Mouse (Mus musculus) intestine, embryonic 14.5 days (tissue): ENCODE measurements around the gene Rnf222. TPM values are rescaled to one million over a fixed set of nuclear protein-coding genes. Genes with fewer than 3 reads are reported as not detected.

Source experiments
- ATAC-seq: fragments of 200-750 bp; cut with Nextera tagmentation; replicated peaks from 2 replicates; pipeline ENCODE4 v1.8.0; 2017; ENCODE audit warnings: low read depth, moderate number of reproducible peaks, moderate TSS enrichment, moderate library complexity; ENCODE audit not compliant: low FRiP score, low TSS enrichment
- DNase-seq: peaks from one replicate; pipeline ENCODE4 v3.0.0-alpha.2; 2018; ENCODE audit warnings: low spot score
- H3K27ac ChIP-seq: fragments of 300-500 bp; sonication (generic); 2 replicates; pipeline ENCODE4 v1.5.1; 2014; ENCODE audit warnings: low read depth, mild to moderate bottlenecking, control low read depth
- H3K27me3 ChIP-seq: fragments of 300-500 bp; sonication (generic); replicated peaks from 2 replicates; pipeline ENCODE4 v1.6.1; 2014; ENCODE audit warnings: low read length, control low read depth; ENCODE audit not compliant: control insufficient read depth, insufficient read depth
- H3K36me3 ChIP-seq: fragments of 300-500 bp; sonication (generic); 2 replicates; pipeline ENCODE4 v1.6.1; 2014; ENCODE audit warnings: low read length, control low read depth; ENCODE audit not compliant: control insufficient read depth, insufficient read depth
- H3K4me1 ChIP-seq: fragments of 300-500 bp; sonication (generic); replicated peaks from 2 replicates; pipeline ENCODE4 v1.6.1; 2014; ENCODE audit warnings: low read length, control low read depth, mixed read lengths; ENCODE audit not compliant: control insufficient read depth, insufficient read depth
- H3K4me2 ChIP-seq: fragments of 300-500 bp; sonication (generic); 2 replicates; pipeline ENCODE4 v1.6.1; 2014; ENCODE audit warnings: low read length
- H3K4me3 ChIP-seq: fragments of 300-500 bp; sonication (generic); 2 replicates; pipeline ENCODE4 v1.5.1; 2014; ENCODE audit warnings: low read depth, low read length, control low read depth, mixed read lengths
- H3K9ac ChIP-seq: fragments of 300-500 bp; sonication (generic); 2 replicates; pipeline ENCODE4 v1.6.1; 2014; ENCODE audit warnings: mild to moderate bottlenecking, low read length
- H3K9me3 ChIP-seq: fragments of 300-500 bp; sonication (generic); 2 replicates; pipeline ENCODE4 v1.6.1; 2016; ENCODE audit warnings: low read length, control low read depth; ENCODE audit not compliant: control insufficient read depth
- WGBS: fragments of 180-500 bp; shearing (Covaris S2); extraction: QIAGEN DNeasy Blood & Tissue Kit; methylation state at CpG from one replicate; pipeline ENCODE4 v1.1.7; 2014; 5-methylcytosine and 5-hydroxymethylcytosine counted together
- polyA plus RNA-seq: library from polyadenylated mRNA; unstranded; fragments of >200 nt; fragmentation: Nextera tagmentation; extraction: Ambion mirVana; gene quantifications from 2 replicates; pipeline ENCODE4 v1.2.1, GENCODE M21; 2014

Rnf222 gene
- polyA plus RNA-seq, result 0.07 and 0.11 TPM in 2 replicates

DNA sequence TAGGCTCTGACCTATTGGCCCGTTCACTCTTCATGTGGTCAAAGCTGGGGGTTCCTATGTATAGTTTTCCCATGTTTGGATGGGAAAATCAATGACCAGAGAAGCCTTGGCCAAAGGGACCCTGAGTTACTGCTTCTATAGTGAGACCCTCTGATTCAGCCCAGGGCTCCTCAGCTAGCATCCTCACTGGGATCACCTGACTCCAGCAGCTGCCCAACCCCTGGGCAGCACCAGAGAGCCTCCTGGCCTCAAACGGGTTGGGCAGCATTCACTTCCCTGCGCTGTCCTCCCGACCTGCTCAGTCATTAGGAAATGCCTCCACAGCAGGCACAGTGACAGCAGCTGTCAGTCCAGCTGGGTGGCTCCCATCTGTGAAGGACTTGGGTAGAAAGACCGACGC lies at the start of gene Rnf222:
TSS of gene Rnf222 (plus strand) at position 301 of the 400 bp plus-strand sequence.
- no peaks in the 10 kb centered on the region for H3K36me3 ChIP-seq
- H3K9ac ChIP-seq, result no peak within 1 kb of the TSS
- no peaks in the 10 kb centered on the region for H3K27me3 ChIP-seq
- H3K9me3 ChIP-seq, result no peaks in the 10 kb centered on the region
- H3K4me3 ChIP-seq, result no peak within 1 kb of the TSS
- no peak within 1 kb of the TSS for H3K27ac ChIP-seq
- DNase-seq (no peak), ATAC-seq (no peak)
- H3K4me1 ChIP-seq, result no peaks in the 10 kb centered on the region
- WGBS, result 36% methylated on average over 6 of the region's 6 CpGs
- no peak within 1 kb of the TSS for H3K4me2 ChIP-seq

DNA sequence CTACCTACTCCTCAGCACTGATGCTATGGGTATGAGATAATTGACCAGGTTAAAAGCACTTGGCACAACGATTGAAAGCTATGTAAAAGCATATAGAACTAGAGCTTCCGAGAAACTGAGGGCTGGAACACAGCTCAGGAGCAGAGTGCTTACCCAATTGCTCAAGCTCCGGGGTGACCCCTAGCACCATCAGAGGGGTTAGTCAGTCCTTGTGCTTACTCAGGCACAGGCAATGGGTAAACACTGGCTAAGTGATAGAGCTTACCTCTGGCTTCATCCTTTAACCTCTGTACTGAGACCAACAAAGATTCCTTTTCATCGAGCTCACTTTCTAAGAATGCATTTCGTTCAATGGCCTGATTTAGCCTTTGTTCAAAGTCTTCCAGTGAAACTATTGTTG lies 48.7 kb upstream of the Rnf222 start:
- no peaks in the 10 kb centered on the region for H3K9me3 ChIP-seq
- no peak for ATAC-seq
- no peak overlapping the region for H3K4me2 ChIP-seq
- H3K4me1 ChIP-seq, result no peaks in the 10 kb centered on the region
- DNase-seq, result no peak
- peaks cover 69% of the 10 kb centered on the region for H3K36me3 ChIP-seq
- no peak overlapping the region for H3K4me3 ChIP-seq
- 91% methylated on average over 5 of the region's 5 CpGs for WGBS
- no peak overlapping the region for H3K9ac ChIP-seq
- H3K27ac ChIP-seq, result no peak overlapping the region
- no peaks in the 10 kb centered on the region for H3K27me3 ChIP-seq

- H3K9ac ChIP-seq, result no peak overlapping the region
- ATAC-seq (no peak), DNase-seq (no peak)
- no peak overlapping the region for H3K27ac ChIP-seq
- no peaks in the 10 kb centered on the region for H3K36me3 ChIP-seq
- 77% methylated on average over 7 of the region's 7 CpGs for WGBS
- no peak overlapping the region for H3K4me3 ChIP-seq
- H3K4me1 ChIP-seq, result peaks cover 20% of the 10 kb centered on the region
- H3K27me3 ChIP-seq, result no peaks in the 10 kb centered on the region
- H3K9me3 ChIP-seq, result no peaks in the 10 kb centered on the region
- peak overlapping the region; percentile 91 for H3K4me2 ChIP-seq
These were observed 37.5 kb upstream of the Rnf222 start for GRCm38 (mm10) chr11:68850862-68851261.

- H3K27me3 ChIP-seq, result no peaks in the 10 kb centered on the region
- ATAC-seq, result no peak
- WGBS, result 2% methylated on average over 13 of the region's 13 CpGs
- H3K4me3 ChIP-seq, result peak overlapping the region; percentile 94
- H3K4me2 ChIP-seq, result peak overlapping the region; percentile 91
- H3K9me3 ChIP-seq, result no peaks in the 10 kb centered on the region
- H3K9ac ChIP-seq, result peak overlapping the region; percentile 88
- peaks cover 20% of the 10 kb centered on the region for H3K4me1 ChIP-seq
- DNase-seq, result no peak
- no peaks in the 10 kb centered on the region for H3K36me3 ChIP-seq
- H3K27ac ChIP-seq, result peak overlapping the region; percentile 98
These were observed 36.5 kb upstream of the Rnf222 start for GRCm38 (mm10) chr11:68851644-68852485.

- peak; percentile 65 for ATAC-seq
- DNase-seq, result peak; percentile 86
These were observed 35.9 kb upstream of the Rnf222 start for GRCm38 (mm10) chr11:68852486-68852901.

GRCm38 (mm10) chr11:68852932-68853409 lies 35.4 kb upstream of the Rnf222 start:
- DNase-seq (peak; percentile 99), ATAC-seq (peak; percentile 100)
- peak overlapping the region; percentile 88 for H3K9ac ChIP-seq
- H3K4me2 ChIP-seq, result peak overlapping the region; percentile 91
- H3K27me3 ChIP-seq, result no peaks in the 10 kb centered on the region
- peak overlapping the region; percentile 94 for H3K4me3 ChIP-seq
- no peaks in the 10 kb centered on the region for H3K9me3 ChIP-seq
- H3K27ac ChIP-seq, result peak overlapping the region; percentile 98
- peaks cover 20% of the 10 kb centered on the region for H3K4me1 ChIP-seq
- under 1% methylated on average over 42 of the region's 42 CpGs for WGBS
- no peaks in the 10 kb centered on the region for H3K36me3 ChIP-seq

More at GRCm38 (mm10) chr11:68852486-68852901, 35.9 kb upstream of the Rnf222 start:
- Histone ChIP-seq H3K36me3 (no peaks in the 10 kb centered on the region), H3K9ac (peak overlapping the region; percentile 88), H3K4me1 (peaks cover 20% of the 10 kb centered on the region), H3K4me2 (peak overlapping the region; percentile 91), H3K27me3 (no peaks in the 10 kb centered on the region), H3K27ac (peak overlapping the region; percentile 98), H3K4me3 (peak overlapping the region; percentile 94), H3K9me3 (no peaks in the 10 kb centered on the region)
- WGBS, result under 1% methylated on average over 36 of the region's 36 CpGs

DNA sequence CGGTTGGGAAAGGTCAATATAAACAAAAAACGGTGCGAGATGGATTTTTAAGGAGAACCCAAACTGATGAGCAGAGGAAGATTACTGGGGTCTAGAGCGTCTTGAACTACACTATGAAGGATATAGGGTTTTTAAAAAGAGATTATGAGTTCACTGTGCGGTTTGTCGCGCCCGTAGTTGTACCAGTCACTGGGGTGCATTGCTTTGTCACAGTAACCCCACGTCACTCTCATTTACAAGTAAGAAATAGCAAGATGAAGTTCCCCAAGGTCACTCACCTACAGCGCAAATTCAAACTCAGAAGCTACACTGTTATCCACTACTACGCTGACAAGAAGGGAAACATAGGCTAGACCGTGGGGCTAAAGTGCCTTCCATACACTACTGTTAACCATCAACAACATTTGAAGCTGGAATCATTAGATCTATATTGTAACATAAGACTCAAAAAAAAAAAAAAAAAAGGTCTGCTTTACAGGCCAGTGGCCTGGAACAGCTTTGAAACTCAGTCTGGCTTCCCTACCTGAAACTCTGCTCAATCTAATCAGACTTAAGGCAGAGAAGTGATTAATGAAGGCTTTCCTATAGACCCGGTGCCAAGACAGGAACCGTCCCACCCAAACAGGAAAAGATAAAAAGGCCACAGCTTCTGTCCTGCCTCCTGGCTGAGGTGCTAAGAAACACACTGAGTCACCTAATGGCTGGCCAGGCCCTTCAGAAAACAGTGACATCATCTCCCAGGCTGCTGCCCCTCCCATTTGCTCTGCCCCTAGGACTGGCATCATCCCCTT lies 34.5 kb upstream of the Rnf222 start:
- Histone ChIP-seq H3K4me2 (peak overlapping the region; percentile 91), H3K27ac (peak overlapping the region; percentile 55), H3K9me3 (no peaks in the 10 kb centered on the region), H3K36me3 (no peaks in the 10 kb centered on the region), H3K9ac (peak overlapping the region; percentile 41), H3K27me3 (no peaks in the 10 kb centered on the region), H3K4me1 (peaks cover 20% of the 10 kb centered on the region), H3K4me3 (peak overlapping the region; percentile 94)
- ATAC-seq, result no peak
- peak; percentile 54 for DNase-seq
- 37% methylated on average over 14 of the region's 14 CpGs for WGBS

- no peak for ATAC-seq
- Histone ChIP-seq H3K4me2 (no peak overlapping the region), H3K36me3 (no peaks in the 10 kb centered on the region), H3K9ac (no peak overlapping the region), H3K27ac (no peak overlapping the region), H3K4me1 (peaks cover 20% of the 10 kb centered on the region), H3K4me3 (no peak overlapping the region), H3K9me3 (no peaks in the 10 kb centered on the region), H3K27me3 (no peaks in the 10 kb centered on the region)
- WGBS, result 80% methylated on average over 3 of the region's 3 CpGs
- no peak for DNase-seq
These were observed 33.7 kb upstream of the Rnf222 start for GRCm38 (mm10) chr11:68854621-68855020.
